Mouse (Mus musculus): ENCODE data around the gene Nr5a1.
A peak's percentile ranks its signal among the peaks of the same experiment; 100 is the strongest.

DNA sequence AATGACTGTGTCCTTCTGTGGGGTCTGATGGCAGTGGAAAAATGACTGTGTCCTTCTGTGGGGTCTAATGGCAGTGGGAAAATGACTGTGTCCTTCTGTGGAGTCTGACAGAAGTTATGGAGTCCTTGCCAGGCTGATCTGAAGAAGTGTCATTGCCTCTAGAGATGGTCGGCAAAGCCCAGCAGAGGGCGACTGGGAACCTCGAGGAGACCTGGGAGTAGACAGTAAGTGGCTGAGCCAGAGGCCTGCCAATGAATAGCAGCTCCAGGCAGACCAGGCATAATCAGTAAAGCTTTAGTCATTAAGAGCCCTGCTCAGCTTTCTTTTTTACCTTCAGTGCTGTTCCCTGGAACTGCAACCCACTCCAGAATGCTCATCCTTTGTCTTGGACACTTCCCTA, 68.4 kb downstream of the Nr5a1 start:
- TF ChIP-seq CTCF (IDR thresholded peaks at IDR 0.05; ENCODE audit: low read depth) (peak; percentile 71), EP300 (IDR thresholded peaks at IDR 0.05; ENCODE audit: low read depth) (no peak)
